Mouse (Mus musculus): ENCODE measurements at regions not wholly inside any gene's neighbourhood (a gene's known extent, or its start where the extent isn't known, plus 50 kb on each side); places are given as distances from the start of the nearest gene placed in this dataset.

DNA sequence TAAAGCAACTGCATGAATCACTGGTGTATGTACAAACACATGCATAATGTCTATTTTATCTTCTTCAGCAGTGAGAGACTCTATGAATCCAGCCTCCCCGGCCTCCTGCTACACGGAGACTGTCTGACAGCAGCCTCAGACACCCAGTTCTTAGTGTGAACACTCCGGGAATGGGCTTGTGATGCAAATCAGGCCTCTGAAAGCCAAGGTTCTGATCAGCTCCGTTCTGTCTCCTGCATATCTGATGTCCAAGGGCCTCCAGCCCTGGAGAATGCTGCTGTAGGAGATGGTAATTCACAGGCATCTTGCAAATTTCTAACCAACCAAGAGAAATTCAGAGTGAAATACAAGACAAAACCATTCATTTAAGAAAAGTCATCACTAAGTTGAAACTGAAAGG lies 411.2 kb upstream of the Nr2f2 start:
- ATAC-seq (replicated peaks; ENCODE audit: poor library complexity, severe bottlenecking), result no peak

DNA sequence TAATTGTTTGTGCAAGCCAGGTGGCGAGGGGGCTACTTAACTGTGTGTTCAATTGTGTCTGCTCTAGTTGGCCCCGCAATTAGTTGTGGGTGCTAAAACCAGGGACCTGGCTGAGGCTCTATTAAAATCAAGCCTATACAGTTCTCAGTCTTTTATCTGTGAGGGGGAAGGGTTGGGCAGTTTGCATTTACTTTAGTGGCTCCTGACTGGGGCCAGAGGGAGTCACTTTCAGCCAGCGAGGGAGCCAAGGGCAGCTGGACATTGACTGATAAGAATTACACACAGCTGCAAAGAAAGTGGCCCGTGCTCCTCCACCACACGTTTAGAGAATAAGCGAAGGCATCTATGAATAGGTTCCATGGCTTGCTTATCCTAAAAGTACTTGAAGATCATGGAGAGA lies 403.1 kb upstream of the Nr2f2 start:
- ATAC-seq (replicated peaks; ENCODE audit: poor library complexity, severe bottlenecking), result no peak

DNA sequence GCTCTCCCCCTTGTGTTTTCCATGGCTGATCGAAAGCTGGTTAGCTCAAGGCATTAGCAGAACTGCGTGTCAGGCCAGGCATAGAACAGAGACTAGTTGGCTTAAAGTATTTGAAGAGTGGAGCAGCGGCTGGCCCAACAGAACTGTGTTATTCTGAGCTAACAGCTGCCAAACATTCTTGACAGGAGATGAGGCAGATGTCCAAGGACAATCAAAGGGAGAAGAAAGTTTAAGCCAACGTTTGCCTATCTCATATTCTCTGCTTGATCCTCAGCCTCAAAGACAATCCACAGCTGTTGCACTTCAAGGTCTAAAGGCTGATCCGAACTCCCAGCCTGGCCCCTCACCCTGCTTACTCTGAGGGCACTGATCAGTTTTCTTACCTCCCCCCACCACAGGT lies 401.2 kb upstream of the Nr2f2 start:
- ATAC-seq (replicated peaks; ENCODE audit: poor library complexity, severe bottlenecking), result no peak

DNA sequence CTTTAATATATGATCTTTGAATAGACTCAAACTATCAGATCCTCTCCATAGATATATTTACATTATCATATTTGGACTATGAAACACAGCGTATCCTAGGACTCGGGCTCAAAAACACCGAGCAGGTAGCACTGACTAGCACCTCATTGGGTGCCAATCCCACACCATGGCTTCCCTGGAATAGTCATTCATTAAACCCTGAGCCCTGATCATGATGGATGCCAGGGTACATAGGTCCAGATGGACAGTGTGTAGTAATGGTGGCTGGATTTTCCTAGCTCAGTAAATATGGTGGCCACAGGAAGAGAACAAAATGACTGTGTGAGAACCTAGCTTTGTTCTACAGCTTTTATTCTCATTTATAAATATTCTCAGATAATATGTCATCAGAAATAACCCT lies 390.1 kb upstream of the Nr2f2 start:
- no peak for ATAC-seq (replicated peaks; ENCODE audit: poor library complexity, severe bottlenecking)

DNA sequence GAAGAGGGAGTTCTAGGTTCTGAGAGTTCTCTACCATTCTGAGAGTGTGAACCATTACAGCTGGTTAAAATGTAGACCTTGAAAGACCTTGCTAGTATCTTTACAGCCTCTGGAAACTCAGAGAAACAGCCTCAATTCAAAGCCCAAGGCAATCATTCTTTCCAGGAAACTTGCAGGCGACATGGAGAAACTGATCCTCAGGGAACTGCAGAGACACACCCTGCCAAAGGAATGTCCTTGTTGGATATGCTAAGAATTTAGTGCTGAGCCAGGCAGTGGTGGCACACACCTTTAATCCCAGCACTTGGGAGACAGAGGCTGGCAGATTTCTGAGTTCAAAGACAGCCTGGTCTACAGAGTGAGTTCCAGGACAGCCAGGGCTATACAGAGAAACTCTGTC lies 388.3 kb upstream of the Nr2f2 start:
- ATAC-seq (replicated peaks; ENCODE audit: poor library complexity, severe bottlenecking), result no peak

DNA sequence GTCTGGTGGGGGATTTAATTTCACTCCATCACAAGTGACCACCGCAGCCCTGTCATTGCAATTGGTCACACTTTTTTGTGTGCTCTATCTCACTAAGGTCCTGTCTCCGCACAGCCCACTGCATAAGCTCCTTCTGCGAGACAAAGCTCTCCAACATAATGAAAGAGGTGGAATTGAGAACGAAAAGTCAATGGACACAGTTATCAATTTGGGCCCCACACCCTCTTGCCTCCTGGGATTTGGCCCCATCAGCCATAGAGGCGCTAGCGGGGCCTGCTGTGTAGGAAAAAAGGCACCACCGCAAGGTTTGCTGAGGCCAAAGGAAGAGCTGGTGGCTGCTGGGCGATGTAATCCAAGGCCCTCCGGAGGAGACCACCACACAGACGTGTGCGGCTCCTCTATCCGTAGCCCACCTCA lies 386.3 kb upstream of the Nr2f2 start:
- no peak for ATAC-seq (replicated peaks; ENCODE audit: poor library complexity, severe bottlenecking)

DNA sequence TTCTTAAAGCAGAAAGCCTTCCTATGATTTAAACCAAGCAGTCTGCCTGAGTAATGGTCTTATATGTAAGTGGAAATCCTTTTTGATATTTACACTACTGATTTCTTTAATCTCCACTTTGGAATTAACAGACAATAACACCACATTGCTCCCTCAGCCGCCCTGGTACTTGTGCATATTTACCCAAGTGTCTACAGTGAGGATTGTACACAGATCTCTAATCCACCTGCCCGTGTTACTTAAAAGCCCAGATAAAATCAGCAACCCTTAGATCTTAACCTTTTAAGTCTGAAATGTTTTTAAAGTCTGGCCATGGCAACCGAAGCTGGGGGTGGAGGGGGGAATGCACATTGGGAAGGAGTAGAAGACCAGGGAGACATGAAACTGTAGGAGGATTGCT lies 382.3 kb upstream of the Nr2f2 start:
- ATAC-seq (replicated peaks; ENCODE audit: poor library complexity, severe bottlenecking), result no peak

DNA sequence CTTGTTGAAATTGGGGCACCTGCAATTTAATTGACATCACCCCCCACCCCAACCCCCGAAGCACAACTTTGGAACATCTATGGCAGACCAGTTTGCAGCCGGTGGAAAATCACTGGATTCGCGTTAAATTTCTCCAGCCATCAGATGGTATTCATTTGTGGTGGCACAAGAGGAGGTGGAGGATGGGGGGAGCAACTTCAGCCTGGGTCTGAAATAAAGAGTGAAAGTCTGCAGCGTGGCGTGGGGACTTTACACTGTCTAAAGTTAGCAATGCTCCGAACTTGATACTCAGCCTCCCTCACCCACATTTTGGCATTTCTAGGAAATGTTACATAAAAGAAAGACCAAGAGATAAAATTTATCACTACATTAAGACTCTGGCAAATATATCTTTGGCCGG lies 381.8 kb upstream of the Nr2f2 start:
- ATAC-seq (replicated peaks; ENCODE audit: poor library complexity, severe bottlenecking), result no peak

DNA sequence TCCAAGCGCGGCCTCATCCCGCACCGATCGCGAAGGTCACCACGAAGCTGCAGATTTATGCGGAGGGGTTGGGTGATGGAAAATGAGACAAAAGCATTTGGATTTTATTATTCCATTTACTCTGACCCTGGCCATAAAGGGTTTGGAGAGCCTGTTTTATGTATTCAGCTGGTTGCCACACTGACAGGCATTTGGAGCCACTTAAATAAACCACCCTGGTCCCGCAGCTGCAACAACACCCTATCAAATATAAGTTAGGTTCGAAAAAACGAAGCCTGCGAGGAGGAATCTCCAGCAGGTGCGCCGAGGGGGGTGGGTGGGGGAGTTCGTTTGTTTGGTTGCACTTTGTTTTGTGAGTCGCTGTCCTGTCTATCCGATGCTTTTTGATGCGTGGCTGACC lies 377.8 kb upstream of the Nr2f2 start:
- no peak for ATAC-seq (replicated peaks; ENCODE audit: poor library complexity, severe bottlenecking)

DNA sequence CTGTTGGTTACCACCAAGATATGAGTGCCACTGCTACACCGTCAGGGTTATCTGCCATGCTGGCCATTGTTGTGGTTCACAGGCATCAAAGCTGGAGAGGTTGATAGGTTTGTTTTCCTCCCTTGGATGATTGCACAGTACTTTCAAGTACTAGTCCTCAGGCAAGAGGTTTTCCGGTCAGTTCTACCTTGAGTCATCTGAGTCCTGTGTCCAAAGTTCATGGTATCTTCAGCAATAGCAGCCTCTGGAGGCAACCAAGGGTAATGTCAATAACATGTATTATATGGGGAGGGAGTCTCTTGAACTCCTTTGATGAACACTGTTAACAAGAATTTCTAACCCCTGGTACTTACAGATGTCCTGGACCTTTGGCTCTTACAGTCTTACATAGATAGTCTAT lies 369.1 kb upstream of the Nr2f2 start:
- ATAC-seq (replicated peaks; ENCODE audit: poor library complexity, severe bottlenecking), result no peak

DNA sequence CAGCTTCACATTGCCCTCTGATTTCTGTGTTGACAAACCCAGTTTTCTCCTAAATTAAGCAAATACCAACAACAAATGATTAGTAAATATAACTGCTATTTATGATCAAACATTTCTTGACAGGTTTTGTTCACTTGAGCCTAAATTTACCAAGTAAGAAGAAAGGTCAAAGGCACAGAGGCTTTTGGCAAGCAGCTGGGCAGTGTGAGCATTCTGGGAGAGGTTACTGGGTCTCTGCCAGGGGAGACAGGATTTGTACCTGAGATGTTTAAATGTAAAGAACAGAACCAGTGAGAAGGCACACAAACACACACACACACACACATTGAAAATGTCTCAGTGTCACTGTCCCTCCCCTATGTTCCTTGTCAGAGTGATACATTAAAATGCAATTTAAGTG lies 367.0 kb upstream of the Nr2f2 start:
- no peak for ATAC-seq (replicated peaks; ENCODE audit: poor library complexity, severe bottlenecking)

DNA sequence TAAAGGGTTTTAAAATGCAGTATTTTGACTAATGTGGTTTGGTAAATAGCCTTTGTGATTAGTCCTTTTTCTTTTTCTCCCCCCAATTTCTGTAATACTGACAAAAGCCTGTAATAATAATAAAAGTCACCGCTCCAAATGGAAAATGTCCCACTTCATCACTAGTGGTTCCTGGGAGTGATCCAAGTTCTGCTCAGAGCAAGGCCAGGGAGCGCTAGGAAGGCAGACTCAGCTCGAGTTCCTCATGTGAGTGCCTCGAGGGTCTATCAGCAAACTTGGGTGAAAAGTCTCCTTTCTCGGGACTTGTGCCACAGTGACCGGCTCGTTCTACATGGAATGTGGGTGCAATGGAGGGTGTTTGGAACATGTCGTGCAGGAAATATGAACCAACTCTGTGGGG lies 363.4 kb upstream of the Nr2f2 start:
- ATAC-seq (replicated peaks; ENCODE audit: poor library complexity, severe bottlenecking), result no peak

DNA sequence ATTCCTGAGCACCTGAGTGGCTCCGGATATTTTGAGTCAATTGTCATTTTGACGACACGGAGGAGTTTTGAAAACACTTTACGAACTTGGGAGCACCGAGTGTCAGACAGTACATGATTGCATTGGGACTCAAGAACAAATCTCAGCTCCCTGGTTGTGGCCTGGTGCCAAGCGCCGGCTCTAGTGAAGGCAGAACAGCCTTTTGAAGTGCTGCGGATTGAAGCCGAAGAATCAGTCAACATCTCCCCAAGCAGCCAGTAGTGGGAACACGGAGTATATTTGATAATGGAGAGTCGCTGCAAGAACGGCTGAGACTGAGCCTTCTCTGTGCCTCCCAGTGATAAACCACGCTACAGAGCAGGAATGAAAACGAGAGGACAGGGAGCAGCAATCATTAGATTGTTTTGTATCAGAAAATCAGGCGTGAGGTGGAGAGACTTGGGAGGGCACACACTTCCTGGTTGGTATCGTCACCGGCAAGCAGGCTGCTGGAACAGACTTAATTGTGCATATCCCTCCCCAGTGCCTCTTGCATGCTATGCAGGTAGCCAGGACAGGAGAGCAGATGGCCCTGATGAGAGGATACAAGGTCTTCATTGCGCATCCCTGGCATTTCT lies 351.7 kb upstream of the Nr2f2 start:
- ATAC-seq (replicated peaks; ENCODE audit: poor library complexity, severe bottlenecking), result no peak

DNA sequence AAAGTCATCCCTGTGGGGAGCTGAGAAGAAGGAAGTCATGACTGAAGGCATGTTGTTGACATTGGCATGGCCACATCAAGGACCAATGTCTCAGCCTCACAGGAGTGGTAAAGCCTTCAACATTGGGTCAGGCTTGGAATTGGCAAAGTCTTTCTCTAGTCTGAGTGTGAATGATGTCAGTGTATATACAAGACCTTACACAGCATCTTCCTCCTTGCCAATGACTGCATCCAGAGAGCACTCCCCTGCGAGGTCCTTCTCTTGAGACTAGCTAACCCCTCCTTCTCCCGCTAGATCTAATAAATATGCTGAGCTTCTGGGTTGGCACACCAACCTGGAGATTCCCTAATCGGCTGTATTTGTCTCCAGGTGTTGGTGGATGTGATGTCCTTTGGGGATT lies 351.1 kb upstream of the Nr2f2 start:
- no peak for ATAC-seq (replicated peaks; ENCODE audit: poor library complexity, severe bottlenecking)

DNA sequence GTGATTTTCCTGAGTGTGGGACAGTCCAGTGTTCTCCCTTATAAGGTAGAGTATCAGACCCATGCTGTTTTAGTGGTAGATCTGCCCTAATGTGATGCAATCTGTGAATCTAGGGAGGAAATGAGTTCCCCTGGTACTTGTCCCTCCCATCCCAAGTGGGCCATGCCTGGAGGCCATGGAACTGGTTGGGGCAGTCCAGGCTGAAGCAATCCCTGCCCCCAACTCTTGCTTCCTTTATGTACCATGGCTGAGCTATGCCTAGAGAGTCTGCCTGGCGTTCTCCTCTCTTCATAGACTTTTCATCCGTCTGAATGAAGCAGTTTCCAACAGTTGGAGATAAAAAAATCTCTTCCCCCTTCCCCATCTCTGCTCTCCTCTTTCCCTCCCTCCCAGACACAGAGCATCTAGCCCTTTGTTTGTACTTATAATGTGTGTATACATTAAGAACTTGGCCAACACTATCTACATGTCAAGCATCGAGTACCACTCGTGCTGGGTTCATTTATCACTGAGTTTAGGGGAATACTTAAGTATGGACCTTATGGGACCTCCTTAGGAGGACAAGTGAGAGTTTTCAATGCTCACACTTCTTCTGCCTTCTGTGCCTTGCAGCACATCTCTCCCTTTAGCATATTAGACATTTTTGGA lies 350.4 kb upstream of the Nr2f2 start:
- no peak for ATAC-seq (replicated peaks; ENCODE audit: poor library complexity, severe bottlenecking)

DNA sequence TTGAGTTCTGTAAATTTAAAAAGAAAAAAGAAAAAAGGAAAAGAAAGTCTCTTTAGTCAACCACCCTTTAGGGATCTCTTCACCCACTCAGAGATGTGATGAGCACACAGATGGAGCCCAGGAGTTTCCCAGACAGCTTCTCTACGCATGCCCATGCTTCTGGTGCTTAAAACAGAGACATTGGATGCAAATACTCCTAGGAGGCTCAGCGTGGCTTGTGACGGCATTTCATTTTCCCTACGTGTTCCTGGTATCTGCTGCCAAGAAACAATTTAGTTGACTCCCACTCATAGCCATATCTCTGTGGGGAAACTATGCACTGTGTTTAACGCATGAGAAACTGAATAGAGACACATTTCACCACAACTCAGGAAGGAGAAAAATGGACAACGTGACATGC lies 345.6 kb upstream of the Nr2f2 start:
- no peak for ATAC-seq (replicated peaks; ENCODE audit: poor library complexity, severe bottlenecking)

DNA sequence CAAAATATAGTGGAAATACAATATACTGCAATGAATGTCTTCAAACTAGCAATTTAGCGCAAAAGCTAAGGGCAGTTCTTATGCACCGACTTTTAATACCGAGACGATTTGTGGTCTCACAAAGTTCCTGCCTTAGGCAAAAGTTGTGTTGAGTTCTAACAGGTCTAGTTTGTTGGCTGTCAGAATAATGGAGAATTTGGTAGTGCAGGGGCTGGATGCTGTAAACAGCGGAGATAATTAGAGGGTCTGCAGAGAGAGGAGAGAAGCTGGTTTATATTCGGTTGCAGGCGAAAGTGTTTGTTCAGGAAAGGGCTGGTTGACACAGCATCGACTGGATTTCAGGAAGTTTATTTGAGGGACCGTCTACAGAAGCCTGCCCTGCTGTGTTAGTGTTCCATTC lies 339.7 kb upstream of the Nr2f2 start:
- no peak for ATAC-seq (replicated peaks; ENCODE audit: poor library complexity, severe bottlenecking)

DNA sequence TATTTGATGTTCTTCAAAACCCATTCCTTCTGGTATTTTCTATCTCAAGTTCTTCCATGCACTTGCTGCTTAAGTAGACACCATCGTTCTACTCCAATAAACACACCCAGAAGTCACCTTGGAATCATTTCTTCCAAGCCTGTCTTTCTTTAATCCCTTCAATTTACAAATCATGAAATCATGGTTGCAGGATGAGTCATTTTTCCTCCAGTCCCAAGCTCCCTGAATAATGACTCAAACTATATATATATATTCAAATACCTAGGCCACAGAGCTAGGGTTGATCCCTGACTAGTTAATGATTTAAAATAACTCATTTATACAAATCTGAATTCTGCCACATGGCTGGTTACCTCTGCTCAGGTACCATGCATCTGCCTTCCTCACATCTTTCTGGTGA lies 337.2 kb upstream of the Nr2f2 start:
- ATAC-seq (replicated peaks; ENCODE audit: poor library complexity, severe bottlenecking), result no peak

DNA sequence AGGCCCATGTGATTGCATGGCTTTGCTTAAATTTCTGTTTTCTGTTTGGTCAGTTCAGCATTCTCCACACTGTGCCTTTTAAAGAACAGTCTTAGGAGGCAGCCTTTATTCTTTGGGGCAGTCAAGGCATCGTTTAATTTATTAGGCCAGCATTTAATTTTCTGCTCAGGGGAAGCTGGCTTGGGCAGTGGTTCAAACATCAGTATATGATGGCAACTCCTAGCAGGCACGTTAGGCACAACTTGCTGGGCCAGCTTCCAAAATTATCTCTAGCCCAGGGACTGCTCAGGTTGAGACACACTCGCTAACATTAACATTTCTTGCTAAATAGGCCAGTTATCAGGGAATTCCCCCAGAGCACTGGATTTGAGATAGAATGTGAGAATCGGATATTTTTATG lies 333.9 kb upstream of the Nr2f2 start:
- ATAC-seq (replicated peaks; ENCODE audit: poor library complexity, severe bottlenecking), result no peak

DNA sequence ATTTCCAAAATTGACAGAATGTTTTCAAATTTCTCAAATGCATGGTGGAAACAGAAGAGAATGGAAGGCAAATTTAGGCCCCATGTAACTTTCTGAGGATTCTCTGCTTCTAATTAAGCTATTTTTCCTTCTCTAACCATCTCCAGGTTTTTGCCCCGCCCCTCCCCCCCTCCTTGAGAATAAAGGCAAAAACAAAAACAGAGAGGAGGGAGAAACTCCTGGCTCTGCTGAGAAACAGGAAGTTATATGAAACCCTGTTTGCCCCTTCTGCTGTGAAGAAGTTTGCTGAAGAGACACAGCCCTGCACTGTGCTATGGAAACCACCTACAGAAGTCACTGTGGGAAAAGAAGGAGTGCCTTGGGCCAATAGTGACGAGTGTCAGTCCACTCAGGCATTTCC lies 332.9 kb upstream of the Nr2f2 start:
- no peak for ATAC-seq (replicated peaks; ENCODE audit: poor library complexity, severe bottlenecking)

DNA sequence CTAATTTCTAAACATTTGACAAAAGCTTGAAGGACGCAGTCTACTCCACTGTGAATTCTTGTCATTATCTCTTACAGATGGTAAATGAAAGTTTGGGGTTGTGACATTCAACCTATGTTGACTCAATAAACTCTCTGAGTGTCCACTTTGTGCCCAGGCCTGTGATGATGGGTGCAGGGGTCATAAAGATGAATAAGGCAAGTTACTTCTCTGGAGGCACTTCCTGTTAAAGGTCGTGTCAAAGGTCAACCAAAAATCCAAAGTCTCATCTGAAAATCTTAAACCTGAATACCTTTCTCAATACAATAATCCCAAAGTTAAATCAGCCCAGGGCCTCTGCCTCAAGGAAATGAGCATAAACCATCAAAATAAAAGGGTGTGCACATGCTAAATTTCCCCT lies 332.5 kb upstream of the Nr2f2 start:
- ATAC-seq (replicated peaks; ENCODE audit: poor library complexity, severe bottlenecking), result no peak

DNA sequence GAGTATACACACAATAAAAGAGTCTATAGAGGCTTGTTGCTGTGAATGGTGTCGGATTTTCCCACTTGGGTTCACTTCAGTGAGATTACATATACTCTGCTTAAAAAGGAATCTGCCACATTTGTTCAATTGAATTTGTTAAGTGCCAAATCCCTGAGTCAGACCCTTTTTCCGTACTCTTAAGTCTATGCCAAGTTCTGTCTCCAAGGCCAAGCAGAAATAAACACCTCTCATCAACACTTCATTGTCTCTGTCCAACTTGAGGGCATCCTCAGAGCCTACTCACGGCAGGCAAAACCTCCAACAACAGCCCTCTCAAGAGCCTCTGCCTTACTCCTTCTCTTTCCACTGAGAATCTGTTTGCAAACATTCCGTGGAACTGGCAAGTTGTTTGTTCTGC lies 325.6 kb upstream of the Nr2f2 start:
- ATAC-seq (replicated peaks; ENCODE audit: poor library complexity, severe bottlenecking), result no peak

DNA sequence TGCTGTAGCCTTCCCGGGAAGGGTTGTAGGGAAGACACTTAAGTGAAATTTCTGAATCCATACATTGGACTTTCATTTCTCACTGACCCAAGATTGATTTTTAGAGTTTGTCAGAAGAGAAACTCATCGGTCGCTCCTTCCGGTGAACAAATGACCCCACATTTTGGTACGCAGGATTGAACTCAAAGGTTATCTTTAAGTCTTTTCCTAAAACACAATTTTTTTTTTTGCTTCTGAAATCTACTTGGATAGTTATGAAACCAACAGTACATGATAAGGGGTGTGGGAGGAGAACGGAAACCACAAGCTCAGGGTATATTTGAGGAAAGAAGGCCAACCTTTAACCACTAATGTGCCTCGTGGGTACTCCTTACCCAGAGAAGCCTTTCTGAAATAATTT lies 324.3 kb upstream of the Nr2f2 start:
- no peak for ATAC-seq (replicated peaks; ENCODE audit: poor library complexity, severe bottlenecking)
